Mouse (Mus musculus): ENCODE results near the gene Olfr70. TPM values are rescaled to one million over a fixed set of nuclear protein-coding genes. Genes with fewer than 3 reads are reported as not detected.

The Olfr70 gene
- polyA plus RNA-seq (2012; rRNA removed) = not detected in 2 replicates

DNA sequence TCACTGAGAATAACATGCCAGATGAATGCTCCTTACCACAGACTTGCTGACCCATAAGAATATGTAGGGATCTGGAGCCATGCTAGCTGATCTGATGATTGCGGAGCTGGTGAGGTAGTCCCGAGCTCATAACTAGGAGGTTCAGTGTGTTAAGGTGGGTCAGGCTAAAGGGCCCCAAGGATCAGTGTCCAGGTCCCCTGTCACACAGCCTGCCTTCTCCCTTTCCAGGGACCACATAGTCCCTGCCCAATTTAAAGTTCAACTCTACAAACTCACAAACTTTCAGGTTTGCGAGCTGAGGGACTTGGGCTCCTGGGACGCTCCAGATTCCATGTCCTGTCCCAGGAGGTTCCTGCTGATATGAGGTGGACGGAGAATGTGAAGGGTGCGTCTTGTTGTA, at the start of gene Olfr70:
Gene Olfr70, minus strand, starts transcription at position 101 of the 400 bp plus-strand sequence.

GRCm38 (mm10) chr4:43729794-43730550, 29.4 kb upstream of the Olfr70 start, which contains the start of gene Spaar:
Spaar (plus strand) TSS chr4:43730034.

GRCm38 (mm10) chr4:43726995-43727394, 26.4 kb upstream of the Olfr70 start, which contains the start of gene Hrct1:
Hrct1 (plus strand) TSS chr4:43727188.

DNA sequence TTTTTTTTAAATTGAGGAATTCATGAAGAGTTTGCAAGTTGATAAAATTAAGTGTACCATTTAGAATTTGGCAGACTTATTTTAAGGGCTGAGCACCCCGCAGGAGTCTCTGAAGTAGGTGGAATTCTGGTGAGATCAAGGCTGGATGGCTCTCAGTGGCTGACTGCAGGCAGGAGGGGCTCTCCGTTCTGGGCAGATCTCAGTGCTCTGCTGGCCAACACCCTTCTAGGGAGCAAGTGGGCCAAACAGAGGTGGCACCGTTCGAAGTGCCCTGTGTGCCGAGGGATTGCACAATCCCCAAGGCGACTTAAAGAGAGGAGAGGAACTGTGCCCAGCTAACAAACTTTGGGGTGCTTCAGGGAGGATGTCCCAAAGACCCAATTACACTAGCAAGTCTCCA, 9.3 kb upstream of the Olfr70 start, which contains the start of gene Olfr71:
Gene Olfr71, minus strand, starts transcription at position 387 of the 400 bp plus-strand sequence.

DNA sequence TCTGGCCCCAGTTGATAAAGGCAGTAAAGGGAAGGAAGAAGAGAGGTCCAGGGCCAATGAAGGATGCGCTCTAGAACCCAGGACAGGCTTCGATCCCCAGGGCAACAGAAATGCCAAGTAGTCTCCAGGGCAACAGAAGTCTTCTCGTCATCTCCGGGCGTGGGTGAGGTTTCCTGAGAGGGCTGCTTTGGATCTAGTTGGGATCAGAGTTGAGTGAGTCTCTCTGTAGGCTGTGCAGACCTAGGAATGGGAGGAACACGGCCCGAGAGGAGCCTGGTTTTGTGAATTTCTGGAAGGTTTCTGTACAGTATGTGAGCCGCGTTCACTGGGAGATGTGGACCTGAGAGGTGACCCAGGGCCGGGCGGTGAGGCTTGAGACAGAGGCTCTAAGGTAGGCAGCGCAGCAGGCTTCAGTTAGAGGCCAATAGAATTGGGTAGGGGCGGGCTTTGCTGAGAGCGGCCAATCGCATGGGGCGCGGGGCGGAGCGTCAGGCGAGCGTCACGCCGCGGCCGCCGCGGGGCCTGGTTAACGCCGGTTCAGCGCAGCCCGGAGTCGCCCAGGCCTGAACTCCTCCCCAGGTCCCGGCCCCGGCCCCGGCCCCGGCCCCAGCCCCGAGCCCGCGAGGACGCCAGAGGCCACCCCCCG, 31.7 kb downstream of the Olfr70 start, which contains the start of the genes Tmem8b and Fam221b:
Gene Tmem8b, plus strand, starts transcription at position 190 of the 646 bp plus-strand sequence.
Gene Fam221b, minus strand, starts transcription at position 364 of the 646 bp plus-strand sequence.

DNA sequence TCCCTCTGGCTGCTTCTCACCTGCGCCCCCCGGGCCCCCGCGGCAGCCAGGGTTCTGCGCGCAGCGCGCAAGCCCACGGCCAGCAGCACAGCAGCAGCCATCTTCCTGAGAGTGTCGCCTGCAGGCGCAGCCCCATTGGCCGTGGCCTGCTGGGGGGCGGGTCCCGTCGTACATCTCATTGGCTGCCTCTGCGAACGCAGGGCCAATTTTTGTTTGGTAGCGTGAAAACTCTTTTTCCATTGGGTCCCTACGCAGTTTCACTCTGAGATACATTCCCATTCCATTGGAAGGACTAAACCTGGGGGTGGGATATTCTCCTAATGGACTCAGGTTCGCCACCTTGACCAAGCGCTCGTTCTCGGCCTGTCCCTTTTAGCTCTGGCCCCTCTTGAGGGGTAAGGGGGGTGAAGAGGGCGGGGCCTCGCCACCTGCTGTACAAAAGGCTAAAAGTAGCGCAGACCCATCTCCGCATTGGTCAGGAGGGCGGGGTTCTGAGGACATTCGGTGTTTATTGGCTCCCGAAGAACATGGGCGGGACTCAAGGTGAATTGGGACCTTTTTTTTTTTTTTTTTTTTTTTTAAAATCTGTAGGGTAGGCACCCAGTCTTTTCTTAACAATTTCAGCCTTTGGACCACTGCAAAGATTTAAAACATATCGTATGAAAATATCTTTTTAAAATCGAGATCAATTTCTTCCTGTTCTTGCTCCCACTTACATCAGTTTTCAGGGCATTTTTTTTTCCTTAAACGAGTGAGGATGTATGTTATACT, 44.1 kb downstream of the Olfr70 start, which contains the start of gene Hint2:
Gene Hint2, minus strand, starts transcription at position 128 of the 771 bp plus-strand sequence.

DNA sequence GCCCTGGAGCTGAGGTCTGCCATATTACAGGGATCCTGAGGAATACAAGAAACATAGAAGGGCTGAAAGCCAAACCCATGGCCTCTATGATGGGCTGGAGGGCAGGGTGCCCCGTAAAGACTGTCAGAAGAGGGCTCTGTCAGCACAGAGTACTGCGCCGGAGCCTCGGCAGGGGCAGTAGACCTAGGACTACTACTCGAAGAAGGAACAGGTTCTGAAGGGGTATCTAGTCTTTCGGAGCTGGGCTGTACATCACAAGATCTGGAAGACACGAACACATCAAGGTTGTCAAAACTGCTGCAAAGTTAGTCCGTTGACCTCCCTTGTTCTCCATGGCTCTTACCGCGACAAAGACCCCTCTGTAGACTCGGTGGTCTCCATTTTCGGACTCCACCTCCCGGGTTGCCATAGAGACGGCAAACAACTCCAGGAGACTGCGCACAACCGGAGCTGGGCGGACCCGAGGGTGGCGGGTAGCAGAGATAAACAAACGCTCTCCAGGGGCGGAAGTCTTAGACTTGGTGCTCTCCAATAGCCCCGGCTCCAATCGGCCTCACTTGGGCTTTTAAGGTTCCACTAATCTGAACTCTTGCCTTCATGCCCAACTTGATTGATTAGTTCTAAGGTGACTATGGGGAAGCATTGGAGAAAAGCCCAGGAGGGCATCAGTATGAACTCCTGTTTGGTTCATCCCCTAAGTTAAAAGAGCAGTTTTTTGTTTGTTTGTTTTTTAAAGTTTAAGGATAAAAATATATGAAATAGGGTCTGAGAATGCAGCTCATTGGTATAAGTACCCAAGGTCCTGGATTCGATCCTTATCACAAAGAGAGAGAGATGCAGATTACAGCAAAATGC, 47.2 kb downstream of the Olfr70 start, which contains the start of gene Spag8:
Gene Spag8, minus strand, starts transcription at position 434 of the 855 bp plus-strand sequence.

Other genes with a start within 250 kb of the Olfr70 start
- gene Cd72, start 246.2 kb downstream of the Olfr70 start, polyA plus RNA-seq (2012; rRNA removed) = 3.9 and 6.4 TPM in 2 replicates
- gene Sit1, start 217.1 kb downstream of the Olfr70 start, polyA plus RNA-seq (2012; rRNA removed) = not detected in 2 replicates
- gene Ccdc107, start 207.9 kb downstream of the Olfr70 start, polyA plus RNA-seq (2012; rRNA removed) = 256 and 473 TPM in 2 replicates
- gene Arhgef39, start 201.1 kb downstream of the Olfr70 start, polyA plus RNA-seq (2012; rRNA removed) = 31.5 and 48.4 TPM in 2 replicates
- 6.6 and 7.2 TPM in 2 replicates for gene Car9, start 193.8 kb downstream of the Olfr70 start, polyA plus RNA-seq (2012; rRNA removed)
- 105 and 120 TPM in 2 replicates for gene Tpm2, start 177.0 kb downstream of the Olfr70 start, polyA plus RNA-seq (2012; rRNA removed)
- gene Creb3, start 138.5 kb downstream of the Olfr70 start, polyA plus RNA-seq (2012; rRNA removed) = 125 and 150 TPM in 2 replicates
- gene Tln1, start 138.1 kb downstream of the Olfr70 start, polyA plus RNA-seq (2012; rRNA removed) = 193 and 213 TPM in 2 replicates
- 70.8 and 74.5 TPM in 2 replicates for gene Rgp1, start 122.1 kb downstream of the Olfr70 start, polyA plus RNA-seq (2012; rRNA removed)
- 26.8 and 33.6 TPM in 2 replicates for gene Gba2, start 121.9 kb downstream of the Olfr70 start, polyA plus RNA-seq (2012; rRNA removed)
- gene Msmp, start 116.3 kb downstream of the Olfr70 start, polyA plus RNA-seq (2012; rRNA removed) = 0.63 and 1.5 TPM in 2 replicates
- gene Npr2, start 68.9 kb downstream of the Olfr70 start, polyA plus RNA-seq (2012; rRNA removed) = 113 and 117 TPM in 2 replicates
- gene Spag8, start 47.2 kb downstream of the Olfr70 start, polyA plus RNA-seq (2012; rRNA removed) = 20.8 and 24.0 TPM in 2 replicates
- 65.2 and 84.4 TPM in 2 replicates for gene Hint2, start 44.3 kb downstream of the Olfr70 start, polyA plus RNA-seq (2012; rRNA removed)
- gene Tmem8b, start 31.8 kb downstream of the Olfr70 start, polyA plus RNA-seq (2012; rRNA removed) = 24.0 and 31.0 TPM in 2 replicates
- 0.05 TPM in 1 of 2 replicates, not detected in the other for gene Fam221b, start 31.7 kb downstream of the Olfr70 start, polyA plus RNA-seq (2012; rRNA removed)
- not detected in 2 replicates for gene Olfr71, start 9.4 kb upstream of the Olfr70 start, polyA plus RNA-seq (2012; rRNA removed)
- gene Hrct1, start 26.4 kb upstream of the Olfr70 start, polyA plus RNA-seq (2012; rRNA removed) = 4.2 and 5.3 TPM in 2 replicates
- 1.0 and 1.1 TPM in 2 replicates for gene Spaar, start 29.2 kb upstream of the Olfr70 start, polyA plus RNA-seq (2012; rRNA removed)
- not detected in 2 replicates for gene Olfr159, start 70.2 kb upstream of the Olfr70 start, polyA plus RNA-seq (2012; rRNA removed)
- not detected in 2 replicates for gene Olfr156, start 123.1 kb upstream of the Olfr70 start, polyA plus RNA-seq (2012; rRNA removed)
- gene Olfr157, start 139.4 kb upstream of the Olfr70 start, polyA plus RNA-seq (2012; rRNA removed) = not detected in 2 replicates
- gene Olfr155, start 150.8 kb upstream of the Olfr70 start, polyA plus RNA-seq (2012; rRNA removed) = 0.12 TPM in 1 of 2 replicates, not detected in the other
- 22.1 and 22.2 TPM in 2 replicates for gene Reck, start 174.7 kb upstream of the Olfr70 start, polyA plus RNA-seq (2012; rRNA removed)

All from ovary, adult 2 months (tissue).